Mouse (Mus musculus): ENCODE measurements at regions not wholly inside any gene's neighbourhood (a gene's known extent, or its start where the extent isn't known, plus 50 kb on each side); places are given as distances from the start of the nearest gene placed in this dataset.
A peak's percentile ranks its signal among the peaks of the same experiment; 100 is the strongest.

DNA sequence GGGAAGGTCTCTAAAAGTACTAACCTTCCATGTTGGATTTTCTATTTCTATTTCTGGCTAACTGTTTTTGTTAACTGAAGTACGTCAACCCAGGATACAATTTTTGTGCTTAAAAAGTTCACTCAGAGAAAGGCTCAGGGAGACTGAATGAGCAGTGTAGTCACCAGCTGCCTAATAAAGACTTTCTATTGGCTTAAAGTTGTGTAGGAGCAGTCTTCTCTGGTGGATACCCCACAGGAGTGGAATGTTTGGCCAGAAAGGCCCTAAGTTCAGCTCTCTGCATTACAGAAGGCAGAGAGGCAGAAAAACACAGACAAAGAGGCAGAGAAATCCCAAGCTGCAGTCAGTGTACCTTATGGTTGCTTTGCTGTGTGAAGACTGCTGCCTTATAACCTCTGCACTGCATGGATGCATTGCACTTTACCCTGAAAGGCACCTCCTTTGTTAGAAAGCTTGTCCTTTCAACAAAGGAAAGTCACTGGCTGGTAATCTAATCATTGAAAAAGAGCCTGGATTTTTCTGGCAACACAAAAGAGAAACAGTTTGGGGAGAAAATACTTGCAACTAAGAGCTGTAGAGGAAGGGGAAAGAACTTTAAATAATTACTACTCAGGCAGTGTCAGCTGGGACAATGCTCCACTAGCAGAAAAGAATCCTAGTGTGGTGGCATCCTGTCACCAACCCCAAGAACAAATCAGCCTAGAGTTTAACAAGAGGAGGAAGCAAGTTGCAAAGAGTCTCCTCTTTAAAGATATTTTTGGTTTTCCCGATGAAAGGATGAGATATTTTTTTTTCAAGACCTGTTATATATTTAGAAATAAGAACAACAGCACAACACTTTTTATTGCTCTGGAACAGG is 63.0 kb upstream of the Adamts5 start:
- WGBS: 64% methylated on average over 2 of the region's 2 CpGs
- no peaks in the 10 kb centered on the region for H3K27me3 ChIP-seq
- no peak overlapping the region for H3K9ac ChIP-seq
- peaks cover 4% of the 10 kb centered on the region for H3K4me1 ChIP-seq
- peak overlapping the region; percentile 61 for H3K27ac ChIP-seq
- ATAC-seq (ENCODE audit: insufficient number of reproducible peaks, low FRiP score, low TSS enrichment, low read depth): no peak
- no peak overlapping the region for H3K4me2 ChIP-seq
- no peak overlapping the region for H3K4me3 ChIP-seq
- H3K36me3 ChIP-seq: no peaks in the 10 kb centered on the region
- H3K9me3 ChIP-seq: no peaks in the 10 kb centered on the region

GRCm38 (mm10) chr16:85956006-85956562 is 54.5 kb upstream of the Adamts5 start:
- Histone ChIP-seq H3K9ac (no peak overlapping the region), H3K4me2 (no peak overlapping the region), H3K4me1 (no peaks in the 10 kb centered on the region), H3K27ac (no peak overlapping the region), H3K36me3 (no peaks in the 10 kb centered on the region), H3K9me3 (no peaks in the 10 kb centered on the region), H3K27me3 (no peaks in the 10 kb centered on the region), H3K4me3 (no peak overlapping the region)
- 46% methylated on average over 4 of the region's 4 CpGs for WGBS
- ATAC-seq (ENCODE audit: insufficient number of reproducible peaks, low FRiP score, low TSS enrichment, low read depth): no peak

GRCm38 (mm10) chr16:85951628-85952027 is 50.0 kb upstream of the Adamts5 start:
- Histone ChIP-seq H3K36me3 (no peaks in the 10 kb centered on the region), H3K9me3 (no peaks in the 10 kb centered on the region), H3K27me3 (no peaks in the 10 kb centered on the region), H3K9ac (no peak overlapping the region), H3K4me2 (no peak overlapping the region), H3K27ac (no peak overlapping the region), H3K4me1 (no peaks in the 10 kb centered on the region), H3K4me3 (no peak overlapping the region)
- ATAC-seq (ENCODE audit: insufficient number of reproducible peaks, low FRiP score, low TSS enrichment, low read depth): no peak
- 90% methylated on average over 4 of the region's 4 CpGs for WGBS
